Mouse (Mus musculus): ENCODE data around the gene Hbp1. TPM values are rescaled to one million over a fixed set of nuclear protein-coding genes. Genes with fewer than 3 reads are reported as not detected.

Gene Hbp1
- total and polyA plus RNA-seq, 2 experiments from 2014 or later = 38.5 to 48.4 TPM

- 30% methylated on average over 8 of the region's 8 CpGs for WGBS
- TF ChIP-seq CTCF (IDR thresholded peaks at IDR 0.05; ENCODE audit: low read depth) = no peak
- Histone ChIP-seq H3K9ac (no peak overlapping the region), H3K27me3 (ENCODE audit: insufficient read depth, low read length) (no peaks in the 10 kb centered on the region), H3K4me3 (ENCODE audit: low read depth, low read length) (no peak overlapping the region), H3K9me3 (ENCODE audit: low read length) (no peaks in the 10 kb centered on the region), H3K4me2 (ENCODE audit: low read depth) (no peak overlapping the region), H3K27ac (ENCODE audit: low read depth, low read length) (no peak overlapping the region; the same call in 1 of the 2 replicates), H3K36me3 (ENCODE audit: insufficient read depth) (no peaks in the 10 kb centered on the region), H3K4me1 (ENCODE audit: insufficient read depth) (peaks cover 12% of the 10 kb centered on the region)
- DNase-seq = no peak
- no peak for ATAC-seq
Observed at GRCm38 (mm10) chr12:31895095-31895734, 55.1 kb downstream of the Hbp1 start.

GRCm38 (mm10) chr12:31892771-31893170 lies 57.6 kb downstream of the Hbp1 start:
- DNase-seq (no peak), ATAC-seq (no peak)
- Histone ChIP-seq H3K4me2 (ENCODE audit: low read depth) (no peak overlapping the region), H3K36me3 (ENCODE audit: insufficient read depth) (no peaks in the 10 kb centered on the region), H3K27ac (ENCODE audit: low read depth, low read length) (no peak overlapping the region), H3K4me3 (ENCODE audit: low read depth, low read length) (no peak overlapping the region), H3K27me3 (ENCODE audit: insufficient read depth, low read length) (no peaks in the 10 kb centered on the region), H3K4me1 (ENCODE audit: insufficient read depth) (peaks cover 13% of the 10 kb centered on the region), H3K9ac (no peak overlapping the region), H3K9me3 (ENCODE audit: low read length) (no peaks in the 10 kb centered on the region)
- no peak for TF ChIP-seq CTCF (IDR thresholded peaks at IDR 0.05; ENCODE audit: low read depth)
- 86% methylated on average over 7 of the region's 7 CpGs for WGBS

DNA sequence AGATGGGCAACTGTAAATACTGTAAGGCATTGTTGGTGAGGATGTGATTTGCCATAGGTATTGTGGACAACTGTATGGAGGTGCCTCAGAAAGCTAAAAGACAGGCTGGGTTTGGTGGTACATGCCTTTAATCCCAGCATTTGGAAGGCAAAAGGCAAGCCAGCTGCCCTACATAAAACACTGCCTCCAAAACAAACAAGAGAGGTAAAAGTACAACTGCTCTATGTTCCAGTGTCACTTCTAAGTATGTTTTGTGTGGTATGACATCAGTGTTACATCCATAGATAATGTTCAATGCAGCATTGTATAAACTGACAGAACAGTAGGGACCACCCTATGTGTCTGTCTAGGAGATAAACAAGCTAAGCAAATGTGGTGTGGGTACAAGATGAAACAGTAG lies 58.3 kb downstream of the Hbp1 start:
- Histone ChIP-seq H3K9me3 (ENCODE audit: low read length) (no peaks in the 10 kb centered on the region), H3K4me2 (ENCODE audit: low read depth) (no peak overlapping the region), H3K4me1 (ENCODE audit: insufficient read depth) (peaks cover 13% of the 10 kb centered on the region), H3K4me3 (ENCODE audit: low read depth, low read length) (no peak overlapping the region), H3K36me3 (ENCODE audit: insufficient read depth) (no peaks in the 10 kb centered on the region), H3K9ac (no peak overlapping the region), H3K27me3 (ENCODE audit: insufficient read depth, low read length) (no peaks in the 10 kb centered on the region), H3K27ac (ENCODE audit: low read depth, low read length) (no peak overlapping the region)
- TF ChIP-seq CTCF (IDR thresholded peaks at IDR 0.05; ENCODE audit: low read depth) = no peak
- ATAC-seq (no peak), DNase-seq (no peak)

- H3K27ac ChIP-seq (ENCODE audit: low read depth, low read length) = no peak overlapping the region
- H3K36me3 ChIP-seq (ENCODE audit: insufficient read depth) = peaks cover 8% of the 10 kb centered on the region
- H3K27me3 ChIP-seq (ENCODE audit: insufficient read depth, low read length) = no peaks in the 10 kb centered on the region
- peaks cover 4% of the 10 kb centered on the region for H3K4me1 ChIP-seq (ENCODE audit: insufficient read depth)
- H3K9me3 ChIP-seq (ENCODE audit: low read length) = no peaks in the 10 kb centered on the region
- DNase-seq = no peak
- ATAC-seq = no peak
- 55% methylated on average over 6 of the region's 6 CpGs for WGBS
- no peak overlapping the region for H3K4me2 ChIP-seq (ENCODE audit: low read depth)
- TF ChIP-seq CTCF (IDR thresholded peaks at IDR 0.05; ENCODE audit: low read depth) = no peak
- no peak overlapping the region for H3K9ac ChIP-seq
- no peak overlapping the region for H3K4me3 ChIP-seq (ENCODE audit: low read depth, low read length)
Observed at GRCm38 (mm10) chr12:31890685-31891084, 59.6 kb downstream of the Hbp1 start.

- TF ChIP-seq CTCF (IDR thresholded peaks at IDR 0.05; ENCODE audit: low read depth) = no peak
- no peak overlapping the region for H3K9ac ChIP-seq
- ATAC-seq = peak; percentile 36; the same call in 1 of the 2 replicates
- H3K9me3 ChIP-seq (ENCODE audit: low read length) = no peaks in the 10 kb centered on the region
- no peak overlapping the region for H3K27ac ChIP-seq (ENCODE audit: low read depth, low read length)
- no peak overlapping the region for H3K4me3 ChIP-seq (ENCODE audit: low read depth, low read length)
- H3K4me2 ChIP-seq (ENCODE audit: low read depth) = no peak overlapping the region
- H3K36me3 ChIP-seq (ENCODE audit: insufficient read depth) = peaks cover 8% of the 10 kb centered on the region
- DNase-seq = no peak
- 89% methylated on average over 11 of the region's 11 CpGs for WGBS
- no peaks in the 10 kb centered on the region for H3K27me3 ChIP-seq (ENCODE audit: insufficient read depth, low read length)
- peaks cover 3% of the 10 kb centered on the region; the same call in 1 of the 2 replicates for H3K4me1 ChIP-seq (ENCODE audit: insufficient read depth)
Observed at GRCm38 (mm10) chr12:31885844-31886606, 64.3 kb downstream of the Hbp1 start.

DNA sequence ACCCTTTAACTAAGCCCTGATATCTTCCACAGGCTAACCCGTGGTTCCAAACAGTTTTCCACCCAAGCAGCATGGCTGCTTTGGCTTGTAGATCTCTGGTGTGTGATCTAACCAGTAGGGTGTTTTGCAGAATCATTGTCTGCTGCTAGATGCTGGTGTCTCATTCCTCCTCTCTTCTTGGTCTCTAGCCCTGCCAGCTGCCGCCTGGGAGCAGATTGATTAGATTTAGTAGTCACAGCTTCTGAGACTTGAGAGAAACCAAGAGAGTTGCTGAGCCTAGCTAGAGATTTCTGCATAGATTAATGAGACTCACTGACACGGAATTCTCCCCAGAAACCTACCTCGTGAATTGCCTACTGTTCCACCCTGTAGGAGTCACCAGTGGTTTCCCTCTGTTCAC lies 65.3 kb downstream of the Hbp1 start:
- DNase-seq (no peak), ATAC-seq (no peak; the same call in 1 of the 2 replicates)
- no peak overlapping the region for H3K9ac ChIP-seq
- H3K4me2 ChIP-seq (ENCODE audit: low read depth) = no peak overlapping the region
- no peak overlapping the region for H3K27ac ChIP-seq (ENCODE audit: low read depth, low read length)
- H3K4me3 ChIP-seq (ENCODE audit: low read depth, low read length) = no peak overlapping the region
- no peaks in the 10 kb centered on the region for H3K27me3 ChIP-seq (ENCODE audit: insufficient read depth, low read length)
- TF ChIP-seq CTCF (IDR thresholded peaks at IDR 0.05; ENCODE audit: low read depth) = no peak
- H3K9me3 ChIP-seq (ENCODE audit: low read length) = no peaks in the 10 kb centered on the region
- H3K36me3 ChIP-seq (ENCODE audit: insufficient read depth) = peaks cover 8% of the 10 kb centered on the region
- 84% methylated on average over 4 of the region's 4 CpGs for WGBS
- H3K4me1 ChIP-seq (ENCODE audit: insufficient read depth) = no peaks in the 10 kb centered on the region; the same call in 1 of the 2 replicates

- Histone ChIP-seq H3K4me2 (ENCODE audit: low read depth) (no peak overlapping the region), H3K36me3 (ENCODE audit: insufficient read depth) (peaks cover 8% of the 10 kb centered on the region), H3K4me3 (ENCODE audit: low read depth, low read length) (no peak overlapping the region), H3K9ac (no peak overlapping the region), H3K4me1 (ENCODE audit: insufficient read depth) (no peaks in the 10 kb centered on the region), H3K27me3 (ENCODE audit: insufficient read depth, low read length) (no peaks in the 10 kb centered on the region), H3K9me3 (ENCODE audit: low read length) (no peaks in the 10 kb centered on the region), H3K27ac (ENCODE audit: low read depth, low read length) (no peak overlapping the region)
- no peak for TF ChIP-seq CTCF (IDR thresholded peaks at IDR 0.05; ENCODE audit: low read depth)
- ATAC-seq (no peak), DNase-seq (no peak)
- 85% methylated on average over 4 of the region's 4 CpGs for WGBS
Observed at GRCm38 (mm10) chr12:31884365-31884764, 66.0 kb downstream of the Hbp1 start.

Data from forebrain, postnatal 0 days (tissue).